Mouse (Mus musculus): ENCODE measurements around the gene Golm1.

DNA sequence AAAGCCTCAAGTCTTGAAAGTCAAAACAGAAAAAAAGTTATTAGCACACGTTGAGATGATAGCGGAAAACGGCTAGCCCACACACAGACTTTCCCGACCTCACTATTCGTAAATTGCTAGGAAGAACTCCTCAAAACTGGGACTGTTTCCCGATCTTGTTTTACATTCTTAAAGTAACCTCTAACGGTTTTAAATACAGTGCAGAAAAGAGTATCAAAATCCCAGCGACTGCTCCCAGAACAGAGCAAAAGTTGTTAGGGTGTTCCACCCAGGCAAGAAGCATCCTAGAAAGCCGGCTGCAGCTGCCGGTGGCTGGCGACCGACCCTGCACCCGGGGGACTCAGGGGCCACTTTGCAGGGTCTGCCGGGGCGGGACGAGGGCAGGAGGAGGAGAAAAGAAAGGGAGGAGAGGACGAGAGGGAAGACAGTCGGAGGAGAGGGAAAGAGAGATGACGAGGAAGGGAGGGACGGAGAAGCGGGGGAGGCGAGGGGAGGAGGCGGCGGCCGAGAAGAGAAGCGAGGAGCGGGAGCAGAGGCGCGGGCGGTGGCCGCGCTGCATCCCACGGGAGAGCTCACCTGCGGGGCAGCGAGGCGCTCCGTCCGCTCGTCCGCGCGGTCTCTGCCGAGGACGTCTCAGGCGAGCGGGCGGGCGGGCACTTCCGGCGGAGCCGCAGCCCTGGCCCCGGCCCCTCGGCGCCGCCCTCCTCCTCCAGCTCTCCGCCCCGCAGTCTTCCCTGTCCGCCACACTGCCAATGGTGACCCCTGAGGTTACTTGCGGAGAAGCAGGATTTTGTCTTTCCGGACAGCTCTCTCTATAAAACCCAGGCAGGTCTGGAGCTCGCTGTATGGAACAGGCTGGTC is at the start of gene Golm1:
- no peak for TF ChIP-seq CTCF (IDR thresholded peaks at IDR 0.05; ENCODE audit: low read depth)
- no peak; the same call in 1 of the 2 replicates for TF ChIP-seq EP300 (IDR thresholded peaks at IDR 0.05; ENCODE audit: low read depth)

Data from liver, embryonic 14.5 days (tissue).